Mouse (Mus musculus): Measurements from ENCODE around the gene Dnajc1.

The Dnajc1 gene

DNA sequence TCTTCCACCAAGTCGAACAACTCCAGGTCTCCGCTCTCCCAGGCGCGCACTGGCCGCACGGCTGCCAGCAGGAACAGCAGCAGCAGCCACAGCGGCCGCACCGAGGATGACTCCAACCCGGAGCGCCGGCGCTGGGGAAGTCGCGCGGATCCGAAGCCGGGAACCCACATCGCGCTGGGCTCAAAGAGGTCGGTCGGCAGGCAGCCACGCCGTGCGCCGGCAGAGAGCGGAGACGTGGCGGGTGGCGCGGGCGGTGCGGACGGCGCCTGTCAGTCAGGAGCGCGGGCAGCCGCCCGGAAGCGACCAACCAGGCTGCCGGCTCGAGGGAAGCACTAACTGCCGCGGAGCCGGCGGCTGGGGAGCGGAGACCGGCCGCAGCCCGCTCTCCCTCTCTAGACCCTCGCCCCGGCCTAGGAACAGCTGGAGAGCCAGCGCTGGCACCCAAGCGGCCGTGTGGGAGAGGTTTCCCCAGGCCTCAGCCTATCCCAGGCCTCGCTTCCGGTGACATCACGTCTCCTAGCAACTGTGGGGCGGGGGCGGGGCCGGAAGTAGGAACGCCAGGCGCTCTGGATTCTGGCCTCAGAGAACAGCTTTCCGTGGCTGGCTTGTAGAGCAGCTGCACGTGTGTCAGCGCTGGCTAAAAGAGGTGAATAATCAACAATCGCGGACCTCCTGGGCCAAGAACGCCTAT, at the start of gene Dnajc1:
Dnajc1 (minus strand) TSS at position 500 of the 691 bp plus-strand sequence.
- peak; percentile 88 for DNase-seq

DNA sequence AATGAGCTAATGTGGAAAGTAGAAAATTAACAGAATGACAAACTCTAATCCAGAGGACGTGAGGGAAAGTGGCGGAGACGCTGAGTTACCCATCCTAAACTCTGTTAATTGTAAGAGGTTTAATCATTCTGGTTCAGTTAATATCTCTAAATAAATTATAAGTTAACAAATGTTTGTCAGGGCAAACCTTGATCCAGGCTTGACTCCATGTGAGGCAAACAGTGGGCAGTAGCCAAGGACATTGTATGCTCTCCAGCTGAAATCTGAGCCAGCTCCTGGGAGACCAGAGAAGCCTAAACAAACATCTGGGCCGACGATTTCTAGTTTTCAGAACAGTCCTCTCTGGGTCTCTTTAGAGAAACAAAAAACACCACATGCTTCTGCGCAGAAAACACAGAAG, 49.2 kb upstream of the Dnajc1 start:
- DNase-seq = no peak

DNA sequence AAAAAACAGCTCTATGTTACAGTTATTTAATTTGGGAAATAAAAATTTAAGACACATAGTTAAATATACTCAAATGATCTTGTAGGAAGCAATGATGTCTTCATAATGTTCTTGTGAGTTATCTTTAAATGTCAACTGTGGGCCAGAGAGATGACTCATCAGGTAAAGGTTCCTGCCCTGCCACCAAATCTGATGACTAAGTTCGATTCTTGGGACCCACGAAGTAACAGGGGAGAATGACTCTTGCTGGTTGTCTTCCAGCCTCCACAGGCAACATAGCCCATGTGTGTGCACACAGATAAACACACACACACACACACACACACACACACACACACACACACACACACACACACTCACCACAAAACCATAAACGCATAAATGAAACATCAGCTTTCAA, 22.6 kb upstream of the Dnajc1 start:
- DNase-seq = no peak

DNA sequence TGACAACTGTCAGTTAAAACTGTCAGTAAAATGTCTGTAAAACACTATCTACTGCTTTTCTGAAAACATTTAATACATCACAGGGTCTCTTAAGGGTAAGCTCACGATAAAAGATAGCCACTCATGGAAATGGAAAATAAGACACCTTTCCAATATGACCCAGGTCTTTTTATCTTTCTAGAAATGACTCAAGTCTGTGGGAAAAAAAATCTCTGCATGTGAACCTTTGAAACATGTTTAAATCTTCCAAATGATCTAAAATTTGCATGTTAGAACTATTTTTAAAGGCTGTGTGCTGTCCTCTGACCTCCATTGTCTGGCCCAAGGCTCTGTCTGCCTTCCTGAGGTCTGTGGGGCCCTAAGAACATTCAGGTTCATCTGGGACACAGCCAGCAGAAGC, 11.0 kb upstream of the Dnajc1 start:
- no peak for DNase-seq

DNA sequence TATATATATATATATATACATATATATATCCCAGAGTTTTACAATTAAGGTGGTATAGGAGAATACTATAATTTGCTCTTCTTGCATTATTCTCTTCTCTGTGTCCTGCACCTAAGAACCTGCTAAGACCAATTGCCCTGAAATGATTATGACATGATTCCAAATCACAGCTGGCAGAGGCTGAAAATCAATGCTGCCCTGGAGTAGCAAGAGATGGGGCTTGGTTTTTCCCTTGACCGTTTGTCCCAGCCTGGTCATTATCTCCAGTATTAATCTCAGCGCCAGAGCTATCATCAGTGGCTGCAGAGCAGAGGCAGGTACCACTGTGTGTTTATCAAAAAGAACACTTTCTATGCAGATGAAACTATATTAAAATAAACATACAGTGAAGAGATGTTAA, 9.1 kb upstream of the Dnajc1 start:
- DNase-seq = no peak

DNA sequence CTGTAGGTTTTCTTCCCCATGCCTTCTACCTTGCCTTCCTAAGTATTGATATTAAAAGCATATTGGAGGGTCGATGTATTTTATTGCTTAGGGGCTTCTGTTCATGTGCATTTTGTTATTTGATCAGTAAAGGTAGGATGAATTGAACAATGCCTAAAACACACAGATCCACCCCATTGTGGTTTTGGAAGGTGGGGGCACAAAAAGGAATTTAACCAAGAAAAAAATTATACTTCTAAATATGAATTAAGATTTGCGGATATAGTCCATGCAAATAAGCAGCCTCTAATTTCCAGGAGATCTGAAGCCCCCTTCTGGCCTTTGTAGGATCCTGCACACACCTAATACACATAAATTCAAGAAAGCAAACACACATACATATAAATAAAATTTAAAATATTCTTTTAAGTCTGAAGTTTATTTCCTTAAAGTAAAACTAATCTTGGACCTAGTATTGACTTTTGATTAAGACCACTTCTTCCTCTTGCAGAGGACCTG, 441 bp upstream of the Dnajc1 start:
- DNase-seq = no peak

DNA sequence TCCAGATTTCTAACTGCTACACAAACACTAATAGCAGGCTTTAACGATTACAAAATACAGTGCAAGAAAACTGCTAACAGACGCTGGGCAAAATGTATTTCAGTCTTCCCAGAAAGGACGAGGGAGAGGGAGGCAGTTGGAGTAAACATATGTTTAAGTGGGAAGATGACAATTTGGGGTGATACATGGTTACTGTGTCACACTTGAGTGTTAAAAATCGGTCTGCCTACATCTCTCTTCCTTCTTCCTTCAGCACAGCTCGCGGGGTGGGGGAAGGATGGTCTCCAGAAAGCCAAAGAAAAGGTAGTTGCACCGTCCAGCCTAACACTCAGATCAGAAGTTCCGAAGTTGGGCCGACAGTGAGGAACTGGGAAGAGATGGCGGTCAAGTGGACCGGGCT, 769 bp downstream of the Dnajc1 start:
- DNase-seq = no peak

DNA sequence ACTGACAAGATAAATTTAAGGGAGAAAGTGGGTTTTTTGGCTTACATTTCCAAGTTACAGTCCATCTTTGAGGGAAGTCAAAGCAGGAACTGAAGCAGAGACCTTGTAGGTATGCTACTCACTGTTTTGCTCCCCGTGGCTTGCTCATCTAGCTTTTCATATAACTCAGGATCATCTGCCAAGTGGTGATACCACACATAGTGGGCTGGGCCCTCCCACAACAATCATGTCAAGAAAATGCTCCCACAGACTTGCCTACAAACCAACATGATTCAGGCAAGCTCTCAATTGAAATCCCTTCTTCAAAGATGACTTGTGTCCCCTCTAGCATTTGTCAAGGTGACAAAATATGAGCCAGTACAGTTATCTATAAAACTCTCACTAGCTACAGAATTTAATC, 3.0 kb downstream of the Dnajc1 start:
- no peak for DNase-seq

DNA sequence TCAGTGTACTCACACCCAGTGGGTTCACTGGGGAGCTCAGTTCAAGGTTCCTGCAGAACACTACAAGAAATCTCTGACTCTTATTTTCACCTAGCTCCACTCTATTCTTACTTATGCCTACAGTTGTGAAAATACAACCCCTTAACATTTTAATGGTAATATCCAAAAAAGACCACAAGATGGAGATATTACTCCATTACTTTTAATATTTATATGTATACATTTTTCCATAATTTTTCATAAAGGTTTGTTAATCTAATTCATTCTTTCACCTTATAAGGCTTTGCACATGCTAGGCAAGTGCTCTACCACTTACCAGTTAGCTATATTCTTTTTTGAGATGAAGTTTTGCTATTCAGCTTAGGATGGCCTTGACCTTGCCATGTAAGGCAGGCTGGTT, 11.0 kb downstream of the Dnajc1 start:
- DNase-seq = no peak

DNA sequence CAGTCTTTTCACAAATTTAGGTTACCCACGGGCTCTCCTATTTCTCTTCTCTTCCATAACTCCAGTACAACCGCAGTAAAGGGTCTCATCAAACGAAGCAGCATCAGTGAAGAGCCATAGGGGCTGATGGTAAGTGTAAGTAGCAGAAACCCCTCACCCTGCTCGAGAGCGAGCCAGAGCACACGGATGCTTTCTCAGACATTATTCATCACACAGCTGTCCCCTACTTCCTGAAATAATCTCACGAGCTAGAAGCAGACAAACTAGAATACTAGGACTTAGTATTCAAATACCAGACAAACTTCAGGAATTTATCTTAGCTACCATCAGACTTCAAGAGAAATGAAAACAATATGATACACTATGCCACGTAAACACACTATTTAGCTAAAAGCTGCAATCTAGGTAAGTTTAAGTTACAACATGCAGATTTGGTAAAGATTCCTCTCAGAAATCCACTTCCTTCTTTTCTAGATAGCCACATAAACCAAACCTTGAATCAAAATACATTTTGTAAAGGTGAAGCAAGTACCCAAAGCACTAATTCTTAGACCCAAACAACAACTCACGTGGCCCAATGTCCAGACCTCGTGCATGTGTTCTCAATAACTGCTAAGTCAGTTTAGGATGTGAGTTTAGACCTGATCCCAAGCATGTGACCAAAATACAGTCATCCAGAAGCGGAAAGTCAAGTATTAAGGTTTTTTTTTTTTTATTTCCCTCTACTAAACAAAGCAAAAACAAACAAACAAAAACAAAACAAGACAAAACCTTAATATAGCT, 20.0 kb downstream of the Dnajc1 start:
- DNase-seq = no peak

DNA sequence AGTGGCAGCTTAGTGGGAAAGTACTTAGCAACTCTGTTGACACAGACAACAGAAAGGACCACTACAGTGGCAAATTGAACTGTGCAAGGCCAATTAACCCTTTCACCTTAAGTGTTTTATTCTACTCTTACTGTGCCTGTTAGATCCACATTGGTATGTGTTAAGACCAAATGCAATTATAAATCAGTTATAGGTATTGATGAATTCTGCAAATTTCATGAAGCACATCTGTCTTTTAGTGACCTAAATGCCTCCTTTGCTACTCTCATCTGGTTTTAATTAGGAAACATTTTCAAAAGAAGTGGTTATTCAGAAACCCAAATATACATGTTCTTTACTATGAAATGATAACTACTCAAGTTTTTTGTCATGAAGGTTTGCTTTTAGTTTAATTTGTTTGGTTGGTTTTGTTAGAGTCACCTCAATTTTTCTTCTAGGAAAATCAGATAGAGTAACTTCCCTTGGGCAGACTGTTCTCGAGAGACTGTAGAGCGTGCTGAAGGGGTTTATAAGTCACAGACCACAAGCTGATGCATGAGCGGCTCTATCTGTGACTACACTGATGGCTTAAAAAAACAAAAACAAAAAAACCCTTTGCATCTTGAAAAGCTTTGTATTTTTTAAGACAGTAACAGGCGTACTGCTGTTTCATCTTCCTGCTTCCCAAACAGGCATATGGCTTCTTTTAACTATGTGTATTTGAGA, 21.7 kb downstream of the Dnajc1 start:
- no peak for DNase-seq

DNA sequence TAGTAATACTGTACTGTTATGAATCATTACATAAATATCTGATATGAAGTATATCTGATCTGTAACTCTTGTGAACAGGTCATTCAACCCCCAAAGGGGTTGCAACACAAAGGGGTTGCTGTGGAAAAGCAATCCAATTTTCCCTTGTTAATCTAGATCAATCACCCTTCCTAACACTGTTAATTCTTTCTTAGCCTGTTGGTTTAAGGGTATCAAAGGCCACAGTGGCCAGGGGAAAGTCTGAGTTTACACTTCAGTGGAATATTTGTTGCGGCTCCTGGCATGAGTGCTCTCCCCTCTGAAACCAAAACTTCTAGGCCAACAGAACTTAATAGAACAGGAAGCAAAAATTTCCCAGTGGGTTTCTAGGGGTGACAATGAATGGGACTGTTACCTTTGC, 28.2 kb downstream of the Dnajc1 start:
- no peak for DNase-seq

DNA sequence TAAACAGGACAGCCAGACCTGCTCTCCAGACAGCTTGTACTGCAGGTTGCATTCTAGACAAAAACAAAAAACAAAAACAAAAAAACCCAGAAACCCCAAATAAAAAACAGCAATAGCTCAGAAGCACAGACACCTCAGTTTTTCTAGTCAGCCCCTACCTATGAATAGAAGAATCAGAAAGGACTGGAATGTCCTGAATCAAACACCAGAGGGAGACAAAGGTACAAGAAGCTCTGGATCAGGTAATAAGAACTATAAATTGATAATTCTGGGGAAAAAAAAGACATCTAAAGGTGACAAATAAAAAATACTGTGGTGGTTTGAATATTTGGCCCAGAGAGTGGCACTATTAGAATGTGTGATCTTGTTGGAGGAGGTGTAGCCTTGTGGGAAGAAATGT, 37.3 kb downstream of the Dnajc1 start:
- DNase-seq = no peak

DNA sequence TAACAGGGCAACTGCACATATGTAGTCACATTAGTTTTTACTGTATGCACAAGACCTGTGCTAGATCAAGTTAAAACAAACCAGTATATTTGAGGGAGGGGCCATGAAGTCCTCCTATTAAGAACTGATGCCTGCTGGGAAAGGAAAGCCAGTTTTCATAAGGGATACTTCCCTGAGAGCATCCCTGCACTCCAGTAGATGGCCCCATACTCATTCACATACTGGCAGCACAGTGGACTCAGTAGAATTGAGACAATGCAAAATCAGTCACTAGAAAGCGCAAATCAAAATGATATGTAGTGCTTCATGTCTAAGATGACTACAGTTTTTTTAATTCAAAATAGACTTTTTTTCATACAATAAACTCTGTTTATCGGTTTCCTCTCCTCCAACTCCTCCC, 40.0 kb downstream of the Dnajc1 start:
- no peak for DNase-seq

DNA sequence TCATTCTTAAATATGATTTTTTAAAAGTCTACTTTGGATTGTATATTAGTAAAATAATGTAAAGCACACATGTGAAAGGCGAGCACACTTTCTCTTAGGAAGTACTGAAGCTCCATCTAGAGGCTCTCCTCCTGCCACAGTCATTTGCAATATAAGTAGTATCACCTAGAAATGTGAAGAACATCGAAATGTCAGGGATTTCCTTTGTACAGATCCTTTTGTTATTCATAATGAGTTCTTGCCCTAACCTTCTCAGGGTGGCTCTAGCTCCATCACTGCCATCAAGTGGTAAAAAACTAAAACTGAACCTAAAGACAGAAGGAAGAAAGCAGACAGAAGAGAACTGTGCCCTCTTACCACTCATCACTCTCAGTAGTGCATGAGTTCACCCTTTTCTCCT, 49.2 kb downstream of the Dnajc1 start:
- no peak for DNase-seq

DNA sequence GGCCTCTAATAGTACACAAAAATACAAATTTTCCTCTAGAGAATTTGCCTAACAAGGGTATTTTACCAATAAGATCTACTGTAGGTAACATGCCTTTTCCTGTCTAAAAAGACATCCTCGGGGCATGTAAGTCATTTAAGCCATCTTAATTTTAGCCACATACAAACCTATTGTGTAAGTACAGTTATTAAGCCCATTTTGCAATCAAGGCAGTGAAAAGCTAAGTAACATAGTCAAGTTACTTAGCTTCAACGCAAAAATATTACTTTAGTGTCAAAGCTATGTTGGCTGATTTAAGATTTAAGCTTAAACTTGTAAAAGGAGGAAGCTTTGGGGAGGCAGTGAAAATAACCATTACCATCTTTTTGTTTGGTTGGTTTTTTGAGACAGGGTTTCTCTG, 74.0 kb downstream of the Dnajc1 start:
- no peak for DNase-seq

DNA sequence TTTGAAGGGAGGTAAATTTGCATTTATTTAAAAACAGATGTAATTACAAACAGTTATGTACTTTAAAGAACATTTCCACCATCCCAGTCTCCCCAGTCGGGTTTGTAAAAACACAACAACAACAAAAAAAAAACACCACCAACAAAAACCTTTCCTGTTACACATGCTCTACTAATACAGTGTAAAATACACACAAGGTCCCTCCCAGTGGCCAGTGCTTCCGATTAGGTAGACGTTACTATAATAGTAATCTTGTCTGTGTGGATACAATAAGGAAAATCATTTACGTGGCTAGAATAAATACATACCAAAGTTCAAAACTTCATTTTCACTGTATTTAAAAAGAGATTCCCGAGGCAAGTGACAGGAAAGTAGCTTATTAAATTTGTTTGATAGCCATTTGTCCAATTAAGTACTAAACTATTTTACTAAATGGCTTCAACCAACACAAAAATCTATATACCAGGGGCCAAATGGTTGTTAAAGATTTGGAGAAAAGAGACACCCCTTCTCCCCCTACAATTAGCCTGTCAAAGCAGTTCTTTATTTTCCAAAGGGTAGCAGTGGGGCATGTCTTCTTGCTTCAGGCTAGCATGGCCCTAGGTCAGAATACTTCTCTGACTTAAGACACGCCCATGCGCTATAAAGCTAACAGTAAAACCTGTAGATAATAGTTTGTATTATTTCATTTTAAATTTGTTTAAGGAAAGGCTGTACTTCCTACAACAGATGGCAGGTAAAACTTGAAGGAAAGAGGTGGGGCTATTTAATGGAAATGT, 74.9 kb downstream of the Dnajc1 start:
- no peak for DNase-seq

DNA sequence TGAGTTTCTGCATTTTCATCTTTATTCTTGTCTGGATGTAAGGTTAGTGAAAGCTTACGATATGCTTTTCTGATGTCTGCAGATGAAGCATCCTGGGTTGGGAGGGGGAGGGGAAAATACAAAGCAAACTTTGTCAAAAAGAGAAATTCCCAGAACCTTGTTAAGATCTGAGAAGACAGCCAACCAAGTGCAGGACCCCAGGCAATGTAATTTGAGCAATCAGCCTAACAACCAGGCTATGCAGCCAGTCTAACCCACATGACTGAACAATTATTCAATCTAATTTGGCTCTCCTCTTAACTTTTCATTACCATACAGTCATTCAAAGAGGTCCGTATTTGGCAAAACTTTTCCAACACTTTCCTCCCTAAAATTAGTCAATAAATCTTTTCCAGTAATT, 75.7 kb downstream of the Dnajc1 start:
- DNase-seq = no peak

DNA sequence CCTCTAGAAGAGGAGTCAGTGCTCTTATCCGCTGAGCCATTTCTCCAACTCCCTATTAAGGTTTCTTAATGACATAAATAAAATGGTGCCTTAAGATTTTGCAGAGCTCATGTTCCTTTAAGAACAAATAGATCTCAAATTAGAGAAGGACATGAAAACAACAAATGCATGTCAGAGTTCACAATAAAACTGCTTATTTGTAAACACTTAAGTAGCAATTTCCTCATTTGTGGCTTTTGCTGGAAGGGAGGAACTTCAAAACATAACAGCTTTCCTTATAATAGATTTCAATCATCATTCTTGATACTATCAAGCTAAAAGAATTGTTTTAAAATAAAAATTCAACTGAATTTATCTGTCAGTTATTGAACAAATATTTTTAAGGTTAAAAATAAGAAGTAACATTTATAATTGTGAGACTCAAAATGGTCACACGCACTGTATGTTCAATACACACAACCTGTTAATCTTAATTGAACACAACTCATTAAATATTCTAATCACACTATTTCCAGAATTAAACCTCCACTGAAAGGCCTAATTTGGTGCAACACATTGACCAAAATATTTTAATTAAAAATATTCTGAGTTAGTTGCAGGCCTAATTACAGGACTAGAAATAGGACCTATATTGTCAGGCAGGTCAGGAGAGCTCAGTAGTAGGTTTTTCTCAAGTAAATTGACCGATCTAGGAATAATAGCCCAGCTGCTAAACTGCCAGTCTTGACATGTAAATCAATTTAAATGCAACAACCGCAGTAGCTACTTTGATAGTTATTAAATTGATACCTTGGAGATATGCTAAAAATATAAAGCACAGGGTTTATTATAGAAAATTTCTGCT, 82.1 kb downstream of the Dnajc1 start:
- no peak for DNase-seq

DNA sequence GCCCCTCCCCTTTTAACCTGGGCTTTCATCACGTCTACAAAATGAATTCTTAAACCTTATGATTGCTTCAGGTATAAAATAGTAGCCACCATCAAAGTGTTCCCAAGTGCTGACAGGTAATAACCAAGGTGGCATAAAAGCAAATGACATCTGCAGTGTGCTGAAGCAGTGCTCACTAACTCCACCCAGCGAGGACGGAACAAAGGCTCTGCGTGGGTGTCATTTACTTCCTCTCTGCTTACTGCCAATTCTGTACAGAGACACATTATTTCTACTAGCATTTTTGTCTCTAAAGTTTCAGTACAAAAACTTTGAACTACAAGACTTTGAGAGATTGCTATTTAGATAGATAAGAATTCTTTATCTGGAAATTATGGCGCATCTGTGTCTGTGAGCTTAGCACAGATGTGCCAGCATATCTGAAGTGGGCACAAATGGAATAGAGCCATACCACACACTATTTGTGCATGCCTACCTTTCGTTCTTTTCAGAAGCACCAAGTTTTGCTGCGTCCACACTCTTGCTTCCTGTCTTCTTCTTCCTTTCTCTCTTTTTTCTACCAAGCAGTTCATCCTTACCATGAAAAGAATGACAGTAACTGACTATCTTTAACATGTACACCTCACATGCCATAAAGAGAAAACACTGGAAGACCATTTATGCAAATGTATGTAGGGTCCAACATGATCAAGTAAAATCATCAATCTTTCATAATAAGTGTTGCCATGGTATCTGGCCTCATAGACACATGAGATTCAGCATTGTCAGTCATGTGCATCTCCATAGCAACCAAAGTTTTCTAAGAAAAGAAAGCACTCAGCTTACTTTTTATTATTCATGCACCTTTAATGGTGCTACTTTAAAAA, 85.0 kb downstream of the Dnajc1 start:
- peak; percentile 44 for DNase-seq

DNA sequence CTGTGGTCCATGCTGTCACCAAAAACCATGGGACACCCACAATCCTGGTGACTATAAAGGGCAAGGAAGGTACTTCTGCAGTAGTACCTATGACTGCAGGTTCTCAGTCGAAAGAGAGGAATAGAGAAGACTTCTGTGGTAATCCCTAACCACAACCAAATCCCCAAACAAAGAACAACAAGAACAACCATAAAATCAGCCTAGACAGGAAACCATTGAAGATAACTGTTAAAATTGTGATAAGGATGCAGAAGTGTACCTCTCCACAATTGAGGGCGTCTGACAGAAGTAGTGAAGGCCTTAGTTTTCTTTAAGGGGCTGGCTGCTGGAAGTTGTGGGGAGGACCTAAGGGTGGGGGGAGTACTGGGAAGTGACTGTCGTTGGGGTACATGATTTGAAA, 91.7 kb downstream of the Dnajc1 start:
- no peak for DNase-seq
